Mouse (Mus musculus) heart, postnatal 4 days (tissue): ENCODE data around the gene Fam111a. TPM values are rescaled to one million over a fixed set of nuclear protein-coding genes. Genes with fewer than 3 reads are reported as not detected.
"Not testable (repeated sequence)": the region's sequence is repeated elsewhere in the genome, so short reads cannot be mapped to it uniquely, and the experiment has no call there.

Experiments
- DNase-seq: peaks from one replicate; pipeline ENCODE4 v3.0.0; 2021
- total RNA-seq, 2 experiments: library from RNA; stranded (reverse); gene quantifications; 2 replicates each; pipeline ENCODE4 v1.2.3; 2021

Fam111a gene
- 10 to 100 TPM; 23.1 to 23.8 TPM for total RNA-seq

DNA sequence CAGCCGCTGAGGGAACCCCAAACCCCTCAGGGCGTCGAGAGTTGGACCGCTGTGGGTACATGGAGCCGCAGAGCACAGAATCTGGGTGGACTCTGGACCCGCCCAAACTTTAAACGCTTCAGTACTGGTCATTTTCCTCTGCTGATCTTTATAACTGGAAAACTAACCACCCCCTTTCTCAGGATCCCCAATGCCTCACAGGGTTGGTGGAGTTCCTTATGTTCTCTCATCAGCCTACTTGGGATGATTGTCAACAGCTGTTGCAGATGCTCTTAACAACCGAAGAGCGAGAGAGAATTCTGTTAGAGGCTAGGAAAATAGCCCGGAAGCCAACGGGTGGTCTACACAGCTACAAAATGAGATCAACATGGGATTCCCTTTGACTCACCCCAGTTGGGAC, at the start of gene Fam111a:
Fam111a (plus strand) TSS at position 301 of the 400 bp plus-strand sequence.
- DNase-seq = not testable (repeated sequence)

DNA sequence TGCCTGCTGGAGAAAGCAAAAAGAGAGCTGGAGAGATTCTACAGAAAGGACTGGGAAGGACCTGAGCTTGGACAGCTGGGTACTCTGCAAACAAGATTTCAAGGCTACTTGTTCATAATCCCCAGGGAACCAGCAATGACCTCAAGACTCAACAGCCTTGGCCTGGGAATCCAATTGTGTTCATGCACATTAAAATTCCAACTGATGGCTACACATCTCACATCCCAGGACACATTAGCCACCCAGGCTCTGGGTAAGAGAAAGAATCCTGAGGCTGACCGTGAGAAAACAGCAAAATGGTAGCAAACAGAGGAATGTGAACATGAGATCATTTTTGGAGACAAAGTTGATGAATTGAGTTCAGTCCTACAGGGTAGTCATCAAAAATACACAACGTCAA, 49.3 kb upstream of the Fam111a start:
- no peak for DNase-seq

GRCm38 (mm10) chr19:12497909-12498308, 47.6 kb upstream of the Fam111a start:
- no peak for DNase-seq

DNA sequence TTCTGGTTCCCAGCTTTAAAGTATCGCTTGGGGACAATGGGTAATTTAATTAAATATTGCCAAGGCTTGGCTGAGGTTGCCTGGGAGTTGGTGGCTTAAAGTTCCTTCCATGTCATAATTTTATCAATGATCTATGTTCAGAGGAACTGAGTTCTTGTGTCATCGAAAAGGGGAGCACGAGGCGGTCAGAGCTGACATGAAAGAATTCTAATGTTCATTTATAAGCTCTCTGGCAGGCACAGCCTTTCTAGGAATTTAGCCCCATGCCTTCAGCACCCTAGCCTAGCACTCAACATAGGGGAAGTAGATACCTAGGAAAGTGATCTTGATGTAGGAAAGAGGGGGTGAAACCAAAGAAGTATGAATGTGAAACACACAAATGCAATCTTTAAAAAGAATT, 47.2 kb upstream of the Fam111a start:
- no peak for DNase-seq

GRCm38 (mm10) chr19:12498941-12499340, 46.6 kb upstream of the Fam111a start:
- DNase-seq = no peak

GRCm38 (mm10) chr19:12499485-12499884, 46.1 kb upstream of the Fam111a start:
- DNase-seq = no peak

DNA sequence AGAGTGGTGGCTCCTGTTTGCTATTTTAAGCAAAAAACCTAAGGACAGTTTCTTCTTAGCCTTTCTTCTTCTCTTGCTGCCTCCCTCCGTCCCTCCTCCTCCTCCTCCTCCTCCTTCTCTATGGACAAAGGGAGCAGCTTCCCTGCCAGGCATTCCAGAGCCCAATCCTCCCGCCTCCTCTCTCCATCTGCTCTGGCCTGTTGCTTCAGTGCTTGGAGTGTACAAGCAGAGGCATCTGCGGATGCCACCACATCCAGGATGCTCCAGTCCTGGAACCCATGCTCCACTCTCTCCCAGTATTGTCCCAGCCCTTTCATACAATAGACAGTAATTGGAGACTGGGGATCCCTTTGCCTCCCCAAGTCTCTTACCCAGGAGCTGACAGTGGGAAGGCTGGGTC, 45.4 kb upstream of the Fam111a start:
- DNase-seq = peak; percentile 43

GRCm38 (mm10) chr19:12500881-12501311, 44.6 kb upstream of the Fam111a start:
- DNase-seq = peak; percentile 45

GRCm38 (mm10) chr19:12501370-12502347, 43.9 kb upstream of the Fam111a start, which contains the start of gene Dtx4:
Dtx4 (minus strand) TSS chr19:12501454.
- DNase-seq = peak; percentile 96

- DNase-seq = no peak
Measured at GRCm38 (mm10) chr19:12502756-12503155, 42.8 kb upstream of the Fam111a start.

GRCm38 (mm10) chr19:12514621-12515020, 30.9 kb upstream of the Fam111a start:
- DNase-seq = no peak

DNA sequence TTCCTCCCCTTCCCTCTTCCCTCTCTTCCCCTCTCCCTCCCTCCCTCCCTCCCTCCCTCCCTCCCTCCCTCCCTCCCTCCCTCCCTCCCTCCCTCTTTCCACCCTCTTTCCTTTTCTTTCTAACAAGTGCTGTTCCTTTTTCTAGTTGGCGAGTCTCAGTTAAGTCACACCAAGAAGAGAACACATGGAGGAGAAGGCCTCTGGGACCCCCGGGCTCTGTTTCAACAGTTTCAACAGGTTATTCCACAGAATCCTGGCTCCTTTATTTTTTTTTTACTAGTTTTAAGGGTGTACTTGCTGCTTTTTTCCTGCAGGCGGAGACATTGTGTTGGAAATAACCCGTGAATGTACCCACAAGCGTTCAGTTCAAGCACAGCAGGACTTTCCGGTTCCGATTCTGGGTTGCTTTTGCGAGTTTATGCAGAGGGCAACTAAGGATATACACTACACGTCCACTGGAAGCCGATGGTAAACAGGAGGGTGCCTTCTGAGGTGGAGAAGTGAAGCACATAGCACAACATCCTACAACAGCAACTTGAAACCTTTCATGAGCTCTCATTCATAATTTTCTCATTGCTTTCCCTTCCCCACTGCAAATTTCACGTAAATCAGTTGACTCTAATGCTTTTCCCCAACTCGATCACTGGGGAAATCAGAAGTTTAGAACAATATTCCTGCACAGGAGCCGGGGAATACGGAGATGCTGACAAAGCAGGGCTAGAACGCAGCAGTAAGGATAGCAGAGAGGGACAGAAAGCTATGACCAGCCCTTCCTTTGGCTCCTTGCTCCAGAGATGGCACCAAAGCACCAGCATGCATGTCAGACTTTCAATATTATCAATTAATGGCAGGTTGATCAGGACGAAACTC, 27.6 kb upstream of the Fam111a start:
- peak; percentile 62 for DNase-seq

GRCm38 (mm10) chr19:12518541-12518890, 27.0 kb upstream of the Fam111a start:
- DNase-seq = no peak

GRCm38 (mm10) chr19:12523377-12523776, 22.2 kb upstream of the Fam111a start:
- no peak for DNase-seq

- no peak for DNase-seq
Measured at GRCm38 (mm10) chr19:12537168-12537567, 8.4 kb upstream of the Fam111a start.

- no peak for DNase-seq
Measured at GRCm38 (mm10) chr19:12539975-12540374, 5.6 kb upstream of the Fam111a start.

GRCm38 (mm10) chr19:12540727-12541126, 4.8 kb upstream of the Fam111a start:
- no peak for DNase-seq

DNA sequence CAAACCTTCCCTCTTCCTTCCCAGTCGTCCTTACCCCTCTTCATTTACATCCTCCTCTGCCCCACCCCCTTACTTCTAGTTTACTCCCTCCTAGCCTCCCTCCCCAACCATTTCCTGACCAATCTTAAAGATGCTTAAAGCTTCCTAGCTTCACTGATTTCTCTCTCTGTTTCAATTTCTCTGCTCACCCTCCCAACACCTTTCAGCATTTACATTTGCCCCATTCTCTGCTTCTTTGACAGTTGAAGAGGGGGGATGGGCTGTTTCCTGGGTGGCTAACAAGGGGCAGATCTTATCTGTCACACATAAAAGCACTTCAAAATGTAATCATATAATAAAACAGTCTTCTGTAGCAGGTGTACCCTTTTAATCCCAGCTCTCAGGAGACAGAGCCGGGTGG, 3.9 kb upstream of the Fam111a start:
- DNase-seq = no peak

DNA sequence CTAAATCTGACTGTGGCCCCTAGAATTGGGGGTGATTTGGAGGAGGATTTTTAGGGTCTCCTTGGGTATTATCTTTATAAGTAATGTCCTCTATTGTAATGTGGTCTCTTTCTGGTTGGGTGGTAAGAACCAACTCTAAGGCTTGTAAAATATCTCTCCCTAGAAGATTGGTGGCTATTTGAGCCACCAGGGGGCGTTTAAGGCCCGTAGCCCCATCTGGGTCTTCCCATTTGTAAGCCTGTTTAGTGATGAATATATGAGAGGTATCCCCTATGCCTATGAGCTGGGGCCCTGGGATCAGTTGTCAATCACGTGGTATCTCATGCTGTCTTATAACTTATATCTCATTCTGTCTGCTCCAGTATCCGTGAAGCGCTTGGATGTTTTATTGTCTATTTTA, 3.6 kb downstream of the Fam111a start:
- DNase-seq = peak; percentile 51

GRCm38 (mm10) chr19:12550005-12550942, 4.7 kb downstream of the Fam111a start:
- no peak for DNase-seq

- no peak for DNase-seq
Measured at GRCm38 (mm10) chr19:12556293-12556692, 10.8 kb downstream of the Fam111a start.

GRCm38 (mm10) chr19:12558219-12558618, 12.7 kb downstream of the Fam111a start:
- DNase-seq = no peak
